Mouse (Mus musculus): ENCODE data around the gene Farsb. TPM values are rescaled to one million over a fixed set of nuclear protein-coding genes. Genes with fewer than 3 reads are reported as not detected.

The Farsb gene
- 138 and 140 TPM in 2 replicates for polyA plus RNA-seq (2016; fragmentation: Nextera tagmentation; extraction: Ambion mirVana)

DNA sequence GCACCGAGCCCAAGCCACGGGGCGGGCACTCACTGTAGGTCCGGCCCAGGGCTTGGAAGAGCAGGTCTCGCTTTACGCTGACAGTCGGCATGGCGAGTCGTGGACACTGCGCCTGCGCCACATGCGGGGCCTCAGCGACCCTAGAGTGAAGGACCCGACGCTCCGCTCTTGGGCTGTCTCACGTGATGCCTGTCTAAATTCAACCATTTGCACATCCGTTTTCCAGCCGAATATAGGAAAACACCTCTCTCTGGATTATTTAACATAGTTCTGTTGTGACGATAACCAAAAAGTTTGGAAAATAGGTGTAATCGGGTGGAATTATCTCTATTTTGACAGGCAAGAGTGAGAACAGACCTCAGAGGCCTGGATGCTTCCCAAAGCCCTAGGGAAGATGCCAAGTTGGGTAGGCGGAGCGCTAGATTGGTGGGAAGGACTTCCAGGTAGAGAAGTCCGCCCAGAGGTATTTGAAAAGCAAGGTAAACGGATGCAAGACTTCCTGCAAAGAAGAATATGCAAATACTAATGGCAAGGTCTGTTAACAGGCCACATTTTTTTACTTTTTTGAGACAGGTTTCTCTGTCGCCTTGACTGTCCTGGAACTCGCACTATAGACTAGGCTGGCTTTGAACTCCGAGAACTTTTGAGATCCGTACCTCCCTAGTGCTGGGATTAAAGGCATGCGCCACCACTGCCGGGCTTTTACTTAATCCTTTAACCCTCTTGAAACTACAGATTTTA is at the start of gene Farsb:
Gene Farsb (minus strand): TSS at position 146 of the 741 bp plus-strand sequence.
- peak; percentile 89 for DNase-seq (ENCODE audit: low spot score)
- Histone ChIP-seq H3K27me3 (ENCODE audit: low read depth, poor library complexity, severe bottlenecking) (no peaks in the 10 kb centered on the region), H3K27ac (replicated peaks) (peak within 1 kb of the TSS; percentile 98), H3K4me3 (peak within 1 kb of the TSS; percentile 80), H3K4me1 (peaks cover 37% of the 10 kb centered on the region), H3K36me3 (no peaks in the 10 kb centered on the region), H3K9me3 (replicated peaks) (no peaks in the 10 kb centered on the region)
- WGBS: 0% methylated on average over 31 of the region's 31 CpGs

DNA sequence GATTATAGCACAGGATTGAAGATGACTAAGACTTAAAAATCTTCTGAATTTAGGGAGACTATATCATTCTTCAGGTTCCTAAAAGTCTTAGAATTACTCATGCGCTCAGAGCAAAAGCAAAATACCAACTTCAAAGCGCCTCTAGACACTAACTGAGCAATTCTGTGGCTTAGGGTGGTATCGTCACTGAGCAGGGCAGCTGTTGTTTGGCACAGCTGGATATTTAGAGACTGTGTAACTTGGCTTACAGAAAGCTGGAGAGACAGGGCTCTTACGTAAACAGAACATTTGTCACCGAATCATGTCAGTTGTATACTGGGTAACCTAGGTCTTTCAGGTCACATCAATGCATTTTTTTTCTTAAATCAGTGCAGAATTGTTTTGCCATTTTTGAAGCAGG is 49.7 kb upstream of the Farsb start:
- DNase-seq (ENCODE audit: low spot score): no peak
- Histone ChIP-seq H3K4me3 (no peak overlapping the region), H3K27ac (replicated peaks) (no peak overlapping the region), H3K36me3 (no peaks in the 10 kb centered on the region), H3K27me3 (ENCODE audit: low read depth, poor library complexity, severe bottlenecking) (no peaks in the 10 kb centered on the region), H3K4me1 (peaks cover 15% of the 10 kb centered on the region), H3K9me3 (replicated peaks) (no peaks in the 10 kb centered on the region)
- WGBS: 55% methylated on average over 5 of the region's 5 CpGs

DNA sequence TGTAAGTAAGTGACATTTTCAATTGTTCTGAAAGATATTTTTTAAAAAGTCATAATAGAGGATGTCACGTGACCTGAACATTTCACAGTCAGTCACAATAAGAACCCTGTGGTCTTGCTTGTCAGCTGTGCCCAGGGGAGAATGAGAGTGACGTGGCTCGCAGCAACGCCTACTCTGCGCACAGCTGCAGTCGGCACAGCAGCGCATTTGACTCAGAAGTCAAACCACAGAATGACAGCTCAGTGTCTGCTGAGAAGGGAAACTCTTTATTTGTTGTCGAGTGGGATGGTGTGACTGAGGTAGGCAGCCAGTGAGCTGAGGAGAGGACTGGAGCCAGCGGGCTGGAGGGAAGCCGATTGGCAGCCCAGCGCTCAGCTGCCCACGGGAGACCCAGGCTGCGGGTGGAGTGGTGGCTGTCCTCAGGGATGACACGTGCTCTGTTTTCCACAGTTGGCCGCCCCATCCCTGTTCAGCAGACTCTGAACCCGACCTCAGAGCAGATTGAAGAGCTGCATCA is 48.9 kb upstream of the Farsb start:
- H3K9me3 ChIP-seq (replicated peaks): no peaks in the 10 kb centered on the region
- peaks cover 15% of the 10 kb centered on the region for H3K4me1 ChIP-seq
- H3K4me3 ChIP-seq: peak overlapping the region; percentile 38
- DNase-seq (ENCODE audit: low spot score): peak; percentile 23
- no peaks in the 10 kb centered on the region for H3K36me3 ChIP-seq
- H3K27ac ChIP-seq (replicated peaks): peak overlapping the region; percentile 69; the same call in 1 of the 2 replicates
- H3K27me3 ChIP-seq (ENCODE audit: low read depth, poor library complexity, severe bottlenecking): no peaks in the 10 kb centered on the region
- 37% methylated on average over 16 of the region's 16 CpGs for WGBS

DNA sequence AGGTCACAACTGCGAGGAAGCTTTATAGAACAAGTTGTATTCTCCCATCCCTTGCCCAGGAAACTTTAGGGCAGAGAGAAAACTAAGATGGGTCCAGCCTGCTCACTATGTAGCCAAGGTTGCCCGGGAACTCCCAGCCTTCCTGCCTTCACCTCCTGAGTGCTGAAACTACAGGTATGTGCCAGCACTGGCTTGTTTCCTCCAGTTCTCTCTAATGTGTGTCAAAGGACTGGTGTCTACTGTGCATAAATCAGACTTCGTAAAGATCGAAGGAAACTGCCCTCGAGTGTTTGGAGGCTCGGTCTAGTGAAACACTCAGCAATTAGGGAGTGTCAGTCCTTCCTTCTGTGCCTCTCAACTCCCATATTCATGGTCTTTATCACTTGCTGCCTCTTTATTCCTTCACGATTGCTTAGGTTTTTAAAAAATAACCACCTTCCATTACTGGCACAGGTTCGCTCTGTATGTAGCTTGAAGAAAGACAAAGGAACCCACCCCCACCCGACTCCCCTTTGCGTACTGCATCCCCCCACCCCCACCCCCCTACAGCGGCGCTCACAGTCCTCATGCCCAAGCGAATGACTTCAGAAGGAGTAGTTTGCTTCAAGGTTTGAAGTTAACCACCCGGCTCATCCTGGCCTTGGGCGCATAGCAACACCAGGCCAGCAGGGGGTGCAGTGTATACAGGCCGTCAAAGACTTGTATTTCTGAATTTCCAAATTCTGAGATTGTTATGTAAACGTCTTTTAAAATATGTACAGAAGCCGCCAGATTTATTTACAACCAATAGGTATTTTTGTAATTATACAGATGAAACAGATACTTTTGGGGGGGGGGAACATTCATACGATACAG is 47.8 kb upstream of the Farsb start:
- no peaks in the 10 kb centered on the region for H3K27me3 ChIP-seq (ENCODE audit: low read depth, poor library complexity, severe bottlenecking)
- no peaks in the 10 kb centered on the region for H3K9me3 ChIP-seq (replicated peaks)
- H3K4me3 ChIP-seq: no peak overlapping the region
- WGBS: 44% methylated on average over 19 of the region's 19 CpGs
- peaks cover 15% of the 10 kb centered on the region for H3K4me1 ChIP-seq
- H3K36me3 ChIP-seq: no peaks in the 10 kb centered on the region
- peak; percentile 56 for DNase-seq (ENCODE audit: low spot score)
- no peak overlapping the region for H3K27ac ChIP-seq (replicated peaks)

DNA sequence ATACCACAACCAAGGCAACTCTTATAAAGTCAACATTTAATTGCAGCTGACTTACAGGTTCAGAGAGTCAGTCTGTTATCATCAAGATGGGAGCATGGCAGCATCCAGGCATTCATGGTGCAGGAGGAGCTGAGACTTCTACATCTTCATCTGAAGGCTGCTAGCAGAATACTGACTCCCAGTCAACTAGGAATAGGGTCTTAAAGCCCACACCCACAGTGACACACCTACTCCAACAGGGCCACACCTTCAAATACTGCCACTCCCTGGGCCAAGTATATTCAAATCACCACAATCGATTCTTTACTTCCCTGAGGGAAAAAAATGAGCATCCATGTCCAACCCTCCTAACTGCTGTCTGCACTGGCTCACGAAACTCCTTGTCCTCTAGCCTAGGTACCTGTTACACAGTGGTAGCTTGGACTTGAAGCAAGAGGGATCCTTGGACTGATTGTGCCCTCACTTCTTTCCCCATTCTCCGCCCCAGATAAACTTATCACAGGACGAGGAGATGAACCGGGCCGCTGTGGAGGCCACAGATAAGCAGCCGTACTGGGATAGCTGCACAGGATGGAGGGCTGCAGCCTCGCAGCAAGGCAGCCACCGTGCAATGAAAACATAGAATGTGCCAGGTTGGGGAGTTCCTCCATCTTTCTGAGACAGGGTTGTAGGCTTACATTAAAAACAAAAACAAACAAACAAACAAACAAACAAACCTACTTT is 45.9 kb upstream of the Farsb start:
- 90% methylated on average over 9 of the region's 9 CpGs for WGBS
- H3K27me3 ChIP-seq (ENCODE audit: low read depth, poor library complexity, severe bottlenecking): no peaks in the 10 kb centered on the region
- H3K4me3 ChIP-seq: no peak overlapping the region
- no peak overlapping the region for H3K27ac ChIP-seq (replicated peaks)
- no peaks in the 10 kb centered on the region for H3K9me3 ChIP-seq (replicated peaks)
- no peaks in the 10 kb centered on the region for H3K36me3 ChIP-seq
- DNase-seq (ENCODE audit: low spot score): no peak
- peaks cover 15% of the 10 kb centered on the region for H3K4me1 ChIP-seq

DNA sequence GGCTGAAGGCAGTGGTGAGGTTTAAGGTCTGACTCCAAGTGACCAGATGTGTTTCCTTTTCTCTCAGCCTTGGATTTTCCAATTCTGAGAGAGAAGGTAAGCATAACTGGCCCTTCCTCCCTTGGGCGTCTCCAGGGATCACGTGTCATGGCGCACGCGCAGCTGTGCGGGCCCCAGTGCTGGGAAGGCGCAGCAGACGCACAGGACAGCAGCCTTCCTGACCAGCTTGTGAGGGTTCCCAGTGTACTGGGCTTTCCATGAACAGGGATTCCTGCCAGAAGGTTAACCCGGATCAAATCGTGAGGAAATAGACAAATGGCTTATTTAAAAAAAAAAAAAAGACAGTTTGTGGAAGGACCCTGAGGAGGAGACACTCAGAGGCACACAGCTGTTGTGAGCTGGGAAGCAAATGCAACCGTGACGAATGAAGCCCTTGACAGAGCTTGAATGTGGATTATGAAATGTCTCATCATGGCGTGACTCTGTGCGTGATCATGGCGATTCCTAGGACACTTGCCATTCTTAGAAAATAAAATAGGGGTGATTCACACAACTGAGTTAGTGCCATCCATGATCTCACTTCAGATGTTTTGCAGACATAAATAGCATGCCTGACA is 43.6 kb upstream of the Farsb start:
- WGBS: 88% methylated on average over 15 of the region's 15 CpGs
- Histone ChIP-seq H3K9me3 (replicated peaks) (no peaks in the 10 kb centered on the region), H3K4me1 (peaks cover 4% of the 10 kb centered on the region), H3K27me3 (ENCODE audit: low read depth, poor library complexity, severe bottlenecking) (no peaks in the 10 kb centered on the region), H3K36me3 (no peaks in the 10 kb centered on the region), H3K27ac (replicated peaks) (no peak overlapping the region), H3K4me3 (no peak overlapping the region)
- DNase-seq (ENCODE audit: low spot score): no peak

DNA sequence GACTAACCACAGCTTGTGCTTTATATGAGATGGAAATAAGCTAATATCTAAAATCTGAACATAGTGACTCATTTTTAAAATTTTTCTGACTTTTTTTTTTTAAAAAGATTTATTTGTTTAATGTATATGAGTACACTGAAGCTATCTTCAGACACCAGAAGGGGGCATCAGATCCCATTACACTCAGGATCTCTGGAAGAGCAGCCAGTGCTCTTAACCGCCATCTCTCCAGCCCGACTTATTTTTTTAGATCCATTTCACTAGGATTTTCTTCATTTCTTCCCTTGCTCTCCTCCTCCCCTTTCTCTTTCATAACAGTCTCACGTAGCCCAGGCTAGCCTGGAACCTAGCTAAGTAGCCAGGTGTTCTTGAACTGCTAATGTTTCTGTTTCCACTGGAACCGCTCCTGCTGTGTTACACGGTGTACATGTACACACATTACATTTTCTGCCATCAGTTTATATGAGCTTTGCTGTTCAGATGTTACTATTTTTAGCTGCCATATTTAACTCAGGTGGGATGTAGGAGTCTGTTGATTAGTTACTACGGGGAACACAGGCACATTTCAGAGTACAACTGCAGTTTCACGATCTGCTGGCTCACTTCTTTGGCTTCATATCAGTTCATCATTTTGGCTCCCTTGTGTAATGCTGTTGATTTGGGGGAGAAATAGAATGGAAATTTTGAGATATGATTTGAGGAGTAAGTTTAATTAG is 42.0 kb upstream of the Farsb start:
- H3K27me3 ChIP-seq (ENCODE audit: low read depth, poor library complexity, severe bottlenecking): no peaks in the 10 kb centered on the region
- no peaks in the 10 kb centered on the region for H3K4me1 ChIP-seq
- H3K9me3 ChIP-seq (replicated peaks): no peaks in the 10 kb centered on the region
- no peak overlapping the region for H3K4me3 ChIP-seq
- H3K36me3 ChIP-seq: no peaks in the 10 kb centered on the region
- no peak for DNase-seq (ENCODE audit: low spot score)
- 86% methylated on average over 7 of the region's 7 CpGs for WGBS
- no peak overlapping the region for H3K27ac ChIP-seq (replicated peaks)

DNA sequence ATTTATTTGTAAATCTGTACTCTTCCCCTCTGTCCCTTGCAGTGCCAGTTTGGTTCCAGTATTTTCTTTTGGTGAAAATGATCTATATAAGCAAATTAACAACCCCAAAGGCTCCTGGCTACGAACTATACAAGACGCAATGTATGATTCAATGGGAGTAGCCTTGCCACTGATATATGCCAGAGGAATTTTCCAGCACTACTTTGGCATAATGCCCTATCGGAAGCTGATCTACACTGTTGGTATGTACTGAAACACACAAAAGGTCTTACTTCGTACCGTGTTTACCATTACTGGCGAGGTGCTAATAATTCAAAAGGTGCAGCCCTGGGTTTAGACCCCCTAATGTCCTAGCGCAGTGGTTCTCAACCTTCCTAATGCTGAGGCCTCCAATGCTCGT is 40.3 kb upstream of the Farsb start:
- DNase-seq (ENCODE audit: low spot score): no peak
- H3K27me3 ChIP-seq (ENCODE audit: low read depth, poor library complexity, severe bottlenecking): no peaks in the 10 kb centered on the region
- WGBS: 91% methylated on average over 8 of the region's 8 CpGs
- H3K4me1 ChIP-seq: no peaks in the 10 kb centered on the region
- no peaks in the 10 kb centered on the region for H3K9me3 ChIP-seq (replicated peaks)
- no peak overlapping the region for H3K4me3 ChIP-seq
- H3K27ac ChIP-seq (replicated peaks): no peak overlapping the region
- H3K36me3 ChIP-seq: no peaks in the 10 kb centered on the region

DNA sequence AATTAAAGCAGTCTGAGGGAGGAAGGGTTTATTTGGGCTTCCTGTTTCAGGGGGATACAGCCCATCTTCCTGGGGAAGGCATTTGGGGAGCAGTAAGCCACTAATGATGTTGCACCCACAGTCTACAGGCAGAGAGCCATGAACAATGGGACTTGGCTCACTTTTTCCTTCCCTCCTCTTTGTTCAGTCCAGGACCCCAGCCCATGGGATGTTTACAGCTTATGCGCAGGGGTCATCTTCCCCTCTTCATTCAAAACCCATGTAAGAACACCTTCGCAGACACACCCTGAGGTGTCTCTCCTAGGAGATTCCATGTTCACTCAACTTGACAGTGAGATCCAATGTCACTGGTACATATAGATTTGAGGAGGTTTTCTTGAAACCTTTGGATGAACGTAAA is 39.7 kb upstream of the Farsb start:
- WGBS: 93% methylated on average over 3 of the region's 3 CpGs

DNA sequence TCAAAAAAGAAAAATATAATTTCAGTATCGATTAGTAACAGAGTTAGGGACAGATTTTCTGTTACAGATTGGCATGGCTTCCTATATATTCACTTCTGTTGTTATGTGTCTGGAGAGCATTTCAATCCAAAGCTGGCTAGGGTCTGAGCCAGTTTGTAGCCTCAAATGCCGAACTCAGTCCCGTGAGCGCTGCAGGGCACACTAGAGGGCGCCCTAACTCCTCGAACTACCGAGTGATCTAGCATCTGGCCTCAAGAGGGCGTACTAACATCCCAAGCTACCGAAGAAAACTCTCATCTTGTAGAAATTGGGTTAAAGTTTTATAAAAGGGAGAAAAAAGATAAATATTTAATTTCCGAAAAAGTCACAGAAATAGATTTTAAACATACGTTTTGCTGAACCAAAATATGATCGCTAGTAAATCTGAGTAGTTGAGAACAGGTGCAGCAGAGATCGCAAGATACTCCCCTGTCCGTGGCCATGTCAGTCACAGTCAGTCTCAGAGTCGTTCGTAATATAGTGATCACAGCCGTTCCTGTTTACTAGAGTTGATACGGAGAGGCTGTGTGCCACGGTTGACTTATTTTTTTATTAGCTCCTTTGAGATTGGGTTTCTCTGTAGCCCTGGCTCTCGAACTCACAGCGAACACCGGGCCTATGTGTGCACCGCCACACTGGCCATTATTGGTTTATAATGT is 36.6 kb upstream of the Farsb start:
- no peaks in the 10 kb centered on the region for H3K27me3 ChIP-seq (ENCODE audit: low read depth, poor library complexity, severe bottlenecking)
- no peaks in the 10 kb centered on the region for H3K36me3 ChIP-seq
- peak; percentile 62 for DNase-seq (ENCODE audit: low spot score)
- H3K4me3 ChIP-seq: no peak overlapping the region
- WGBS: 54% methylated on average over 23 of the region's 23 CpGs
- H3K4me1 ChIP-seq: no peaks in the 10 kb centered on the region
- no peak overlapping the region for H3K27ac ChIP-seq (replicated peaks)
- H3K9me3 ChIP-seq (replicated peaks): no peaks in the 10 kb centered on the region

More for the DNA sequence above, 39.7 kb upstream of the Farsb start:
- no peaks in the 10 kb centered on the region for H3K27me3 ChIP-seq (ENCODE audit: low read depth, poor library complexity, severe bottlenecking)
- no peaks in the 10 kb centered on the region for H3K4me1 ChIP-seq
- no peak overlapping the region for H3K27ac ChIP-seq (replicated peaks)
- no peaks in the 10 kb centered on the region for H3K9me3 ChIP-seq (replicated peaks)
- no peaks in the 10 kb centered on the region for H3K36me3 ChIP-seq
- H3K4me3 ChIP-seq: no peak overlapping the region
- DNase-seq (ENCODE audit: low spot score): no peak

DNA sequence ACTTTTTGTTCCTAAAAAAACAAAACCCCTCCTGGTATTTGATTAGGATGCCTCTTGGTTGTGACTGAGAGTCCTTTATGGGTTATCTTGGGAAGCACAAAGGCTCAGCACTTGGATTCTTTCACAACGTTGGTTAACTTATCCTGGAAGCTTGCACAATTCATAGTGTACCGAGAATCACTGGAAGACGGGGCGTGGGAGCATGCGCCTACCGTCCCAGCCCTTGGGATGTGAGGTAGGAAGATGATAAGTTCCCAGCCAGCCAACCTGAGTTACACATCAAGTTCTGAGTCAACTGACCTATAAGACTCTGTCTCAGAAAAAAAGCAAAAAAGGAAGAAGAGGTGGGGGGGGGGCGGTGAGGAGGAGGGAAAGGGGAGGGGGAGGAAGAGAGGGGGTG is 30.2 kb upstream of the Farsb start:
- WGBS: 90% methylated on average over 7 of the region's 7 CpGs
- no peak overlapping the region for H3K4me3 ChIP-seq
- no peak for DNase-seq (ENCODE audit: low spot score)
- no peaks in the 10 kb centered on the region for H3K27me3 ChIP-seq (ENCODE audit: low read depth, poor library complexity, severe bottlenecking)
- no peak overlapping the region for H3K27ac ChIP-seq (replicated peaks)
- no peaks in the 10 kb centered on the region for H3K36me3 ChIP-seq
- no peaks in the 10 kb centered on the region for H3K4me1 ChIP-seq
- no peaks in the 10 kb centered on the region for H3K9me3 ChIP-seq (replicated peaks)

All from midbrain, embryonic 10.5 days (tissue).